Mouse (Mus musculus): Measurements from ENCODE around the gene Gm19402. TPM values are rescaled to one million over a fixed set of nuclear protein-coding genes. Genes with fewer than 3 reads are reported as not detected.
A peak's percentile ranks its signal among the peaks of the same experiment; 100 is the strongest.

Gene Gm19402
- polyA plus RNA-seq, 1 experiment from 2014 or later: not detected

GRCm38 (mm10) chr10:77697133-77697532 is 6.6 kb upstream of the Gm19402 start, which contains the start of gene Gm9508:
Gm9508 (minus strand) TSS chr10:77697233.
- no peak within 1 kb of the TSS for H3K27ac ChIP-seq
- ATAC-seq: no peak
- H3K36me3 ChIP-seq: no peaks in the 10 kb centered on the region
- no peaks in the 10 kb centered on the region for H3K4me1 ChIP-seq (replicated peaks)
- H3K27me3 ChIP-seq: no peaks in the 10 kb centered on the region
- WGBS: 40% methylated on average over 4 of the region's 4 CpGs
- no peaks in the 10 kb centered on the region for H3K9me3 ChIP-seq
- no peak within 1 kb of the TSS for H3K4me3 ChIP-seq (replicated peaks)
- H3K9ac ChIP-seq (replicated peaks): no peak within 1 kb of the TSS
- H3K4me2 ChIP-seq (replicated peaks): no peak within 1 kb of the TSS

DNA sequence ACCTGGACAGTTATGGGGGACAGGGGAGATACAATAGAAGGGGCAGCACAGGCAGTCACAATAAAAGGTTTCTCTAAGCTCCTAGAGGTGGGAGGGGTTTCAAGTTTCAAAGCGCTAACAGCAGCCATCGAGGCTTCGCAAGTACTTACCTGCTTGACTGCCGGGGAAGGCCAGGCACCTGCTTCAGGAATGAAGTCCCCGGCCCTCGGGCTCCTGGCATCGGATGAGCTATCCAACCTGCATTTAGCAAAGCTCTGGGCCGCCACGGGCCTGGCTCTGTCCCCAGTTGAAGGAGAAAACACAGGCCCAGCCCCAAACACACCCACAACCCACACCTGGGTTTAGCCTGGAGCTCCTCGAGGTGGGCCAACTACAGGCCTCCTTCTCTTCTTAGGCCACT is 3.5 kb downstream of the Gm19402 start:
- no peak overlapping the region for H3K4me2 ChIP-seq (replicated peaks)
- H3K27ac ChIP-seq: no peak overlapping the region
- H3K27me3 ChIP-seq: peaks cover 38% of the 10 kb centered on the region
- no peak overlapping the region for H3K4me3 ChIP-seq (replicated peaks)
- H3K4me1 ChIP-seq (replicated peaks): peaks cover 31% of the 10 kb centered on the region
- H3K9me3 ChIP-seq: no peaks in the 10 kb centered on the region
- no peak for ATAC-seq
- 33% methylated on average over 10 of the region's 10 CpGs for WGBS
- no peaks in the 10 kb centered on the region for H3K36me3 ChIP-seq
- H3K9ac ChIP-seq (replicated peaks): no peak overlapping the region

DNA sequence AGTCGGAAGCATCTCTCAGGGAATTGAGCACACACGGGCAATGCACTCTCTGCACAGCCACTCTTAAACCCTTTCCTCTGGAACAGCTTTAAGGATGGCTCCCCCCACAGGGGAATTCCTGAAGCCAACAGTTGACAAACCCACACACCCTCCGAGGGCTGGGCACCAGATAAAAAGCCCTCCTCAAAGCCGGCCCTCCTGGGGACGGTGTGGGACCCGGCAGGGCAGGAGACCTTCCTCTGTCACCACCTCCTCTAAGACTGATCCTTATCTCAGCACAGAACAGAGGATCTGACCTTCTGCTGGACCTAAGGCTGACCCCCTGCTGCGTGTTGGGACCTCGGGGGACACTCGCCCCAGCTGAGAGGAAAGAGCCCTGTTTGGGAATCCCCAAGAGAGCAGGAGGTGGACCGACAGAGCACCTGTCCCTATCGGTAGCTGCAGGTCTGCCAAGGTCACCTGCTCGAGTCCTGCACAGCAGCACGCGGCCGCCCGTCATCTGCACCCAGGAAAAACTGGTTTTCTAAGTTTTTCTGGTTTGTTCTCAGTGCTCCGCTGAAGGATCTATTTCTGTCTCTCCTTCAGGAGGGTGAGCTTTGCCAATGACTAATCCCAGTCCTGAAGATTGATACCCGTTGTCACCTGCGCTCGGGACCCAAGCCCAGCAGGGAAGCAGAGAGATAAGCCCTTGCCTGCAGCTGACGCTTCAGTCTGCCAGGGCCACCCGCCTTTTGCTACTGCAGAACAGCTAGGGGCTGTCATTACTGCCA is 4.5 kb downstream of the Gm19402 start, which contains the start of gene Tspear:
TSS of gene Tspear (plus strand) at position 675 of the 770 bp plus-strand sequence.
- peaks cover 31% of the 10 kb centered on the region for H3K4me1 ChIP-seq (replicated peaks)
- no peak within 1 kb of the TSS for H3K4me2 ChIP-seq (replicated peaks)
- WGBS: 6% methylated on average over 22 of the region's 22 CpGs
- no peak for ATAC-seq
- no peak within 1 kb of the TSS; the same call in 1 of the 2 replicates for H3K9ac ChIP-seq (replicated peaks)
- H3K27me3 ChIP-seq: peaks cover 38% of the 10 kb centered on the region
- H3K27ac ChIP-seq: no peak within 1 kb of the TSS
- no peak within 1 kb of the TSS for H3K4me3 ChIP-seq (replicated peaks)
- H3K36me3 ChIP-seq: no peaks in the 10 kb centered on the region
- H3K9me3 ChIP-seq: no peaks in the 10 kb centered on the region

DNA sequence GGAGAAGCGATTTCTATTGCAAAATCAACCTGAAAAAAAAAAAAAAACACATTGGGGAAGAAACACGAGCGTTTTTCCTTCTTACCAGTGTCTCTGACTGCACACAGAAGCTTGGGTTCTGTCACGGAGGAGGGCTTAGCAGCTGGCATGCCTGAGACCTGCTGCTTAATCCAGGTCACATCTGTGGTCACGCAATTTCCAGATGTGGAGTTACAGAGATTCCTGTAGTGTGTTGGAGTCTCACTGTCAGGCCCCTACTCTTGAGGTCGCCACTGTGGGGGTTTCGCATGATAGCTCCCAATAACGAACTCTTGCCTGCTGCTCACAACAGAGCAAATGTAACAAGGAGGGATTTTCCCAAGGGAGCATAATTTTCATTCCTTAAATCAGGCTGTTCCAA is 6.4 kb downstream of the Gm19402 start:
- Histone ChIP-seq H3K9me3 (no peaks in the 10 kb centered on the region), H3K4me3 (replicated peaks) (no peak overlapping the region), H3K36me3 (no peaks in the 10 kb centered on the region), H3K4me1 (replicated peaks) (peaks cover 23% of the 10 kb centered on the region), H3K4me2 (replicated peaks) (no peak overlapping the region), H3K27me3 (peaks cover 38% of the 10 kb centered on the region), H3K27ac (no peak overlapping the region), H3K9ac (replicated peaks) (no peak overlapping the region)
- 34% methylated on average over 8 of the region's 8 CpGs for WGBS
- ATAC-seq: no peak

GRCm38 (mm10) chr10:77682994-77683393 is 7.6 kb downstream of the Gm19402 start:
- Histone ChIP-seq H3K4me1 (replicated peaks) (peaks cover 25% of the 10 kb centered on the region), H3K4me3 (replicated peaks) (no peak overlapping the region), H3K9me3 (no peaks in the 10 kb centered on the region), H3K27me3 (peaks cover 43% of the 10 kb centered on the region), H3K4me2 (replicated peaks) (no peak overlapping the region), H3K9ac (replicated peaks) (no peak overlapping the region), H3K27ac (no peak overlapping the region), H3K36me3 (no peaks in the 10 kb centered on the region)
- 79% methylated on average over 7 of the region's 7 CpGs for WGBS
- no peak for ATAC-seq

DNA sequence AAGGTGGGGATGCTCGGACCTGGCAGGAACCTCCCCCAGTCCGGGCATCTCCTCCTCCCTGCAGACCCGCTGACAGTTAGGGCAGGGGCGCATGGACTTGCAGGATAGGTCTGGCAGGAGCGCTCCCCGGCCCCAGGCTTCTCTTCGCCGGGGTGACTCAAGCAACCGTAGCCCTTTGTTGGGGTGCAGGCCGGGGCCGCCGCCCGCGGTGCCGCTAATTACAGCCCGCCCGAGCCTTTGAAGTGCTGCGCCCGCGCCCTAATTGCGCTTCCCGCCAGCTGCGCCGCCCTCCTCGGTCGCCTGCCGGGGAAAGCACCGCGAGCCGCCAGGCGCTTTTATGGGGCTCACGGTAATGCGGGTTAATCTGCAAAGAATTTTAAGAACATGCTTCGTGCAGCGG is 13.0 kb downstream of the Gm19402 start:
- peak overlapping the region; percentile 67 for H3K4me2 ChIP-seq (replicated peaks)
- ATAC-seq: peak; percentile 72
- peak overlapping the region; percentile 23; the same call in 1 of the 2 replicates for H3K9ac ChIP-seq (replicated peaks)
- H3K36me3 ChIP-seq: no peaks in the 10 kb centered on the region
- no peak overlapping the region; the same call in 1 of the 2 replicates for H3K27ac ChIP-seq
- WGBS: under 1% methylated on average over 34 of the region's 35 CpGs
- H3K9me3 ChIP-seq: no peaks in the 10 kb centered on the region
- H3K4me3 ChIP-seq (replicated peaks): peak overlapping the region; percentile 35
- peaks cover 19% of the 10 kb centered on the region for H3K4me1 ChIP-seq (replicated peaks)
- H3K27me3 ChIP-seq: peaks cover 27% of the 10 kb centered on the region

GRCm38 (mm10) chr10:77673765-77674164 is 16.8 kb downstream of the Gm19402 start:
- ATAC-seq: no peak
- Histone ChIP-seq H3K27me3 (peaks cover 24% of the 10 kb centered on the region), H3K9ac (replicated peaks) (no peak overlapping the region), H3K4me1 (replicated peaks) (peaks cover 19% of the 10 kb centered on the region), H3K4me3 (replicated peaks) (no peak overlapping the region), H3K9me3 (no peaks in the 10 kb centered on the region), H3K27ac (no peak overlapping the region), H3K36me3 (no peaks in the 10 kb centered on the region), H3K4me2 (replicated peaks) (no peak overlapping the region)
- WGBS: 61% methylated on average over 13 of the region's 13 CpGs

GRCm38 (mm10) chr10:77671519-77671918 is 19.0 kb downstream of the Gm19402 start:
- peaks cover 3% of the 10 kb centered on the region; the same call in 1 of the 2 replicates for H3K27me3 ChIP-seq
- no peaks in the 10 kb centered on the region for H3K36me3 ChIP-seq
- ATAC-seq: no peak
- H3K27ac ChIP-seq: no peak overlapping the region
- 0 out of 2 replicates have a peak, but pooled peaks cover 4% of the 10 kb centered on the region for H3K4me1 ChIP-seq (replicated peaks)
- no peak overlapping the region for H3K9ac ChIP-seq (replicated peaks)
- 82% methylated on average over 4 of the region's 4 CpGs for WGBS
- no peaks in the 10 kb centered on the region for H3K9me3 ChIP-seq
- no peak overlapping the region for H3K4me2 ChIP-seq (replicated peaks)
- H3K4me3 ChIP-seq (replicated peaks): no peak overlapping the region

GRCm38 (mm10) chr10:77670710-77671109 is 19.8 kb downstream of the Gm19402 start:
- Histone ChIP-seq H3K27me3 (no peaks in the 10 kb centered on the region), H3K4me3 (replicated peaks) (no peak overlapping the region), H3K4me1 (replicated peaks) (0 out of 2 replicates have a peak, but pooled peaks cover 4% of the 10 kb centered on the region), H3K9me3 (no peaks in the 10 kb centered on the region), H3K36me3 (no peaks in the 10 kb centered on the region), H3K4me2 (replicated peaks) (no peak overlapping the region), H3K27ac (no peak overlapping the region), H3K9ac (replicated peaks) (no peak overlapping the region)
- ATAC-seq: no peak
- WGBS: 81% methylated on average over 4 of the region's 4 CpGs

DNA sequence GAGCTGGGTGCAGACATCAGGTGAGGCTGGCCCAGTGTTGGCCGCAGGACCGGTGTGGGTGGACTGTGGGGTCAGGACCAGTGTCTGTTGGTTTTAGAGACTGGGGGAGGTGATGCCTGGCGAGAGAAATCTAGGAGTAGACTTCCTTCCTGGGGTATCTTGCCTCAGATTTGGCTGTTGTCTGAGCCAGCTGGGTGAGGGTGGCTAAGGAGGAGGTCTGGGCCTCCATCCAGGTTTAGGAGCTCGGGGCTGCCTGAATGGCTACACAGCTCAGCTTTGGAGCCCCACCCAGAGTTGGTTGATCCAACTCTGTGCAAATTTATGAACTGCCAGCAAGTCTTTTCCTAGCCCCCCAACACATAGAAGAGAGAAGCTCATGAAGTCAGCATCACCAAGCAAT is 23.2 kb downstream of the Gm19402 start:
- Histone ChIP-seq H3K36me3 (no peaks in the 10 kb centered on the region), H3K9ac (replicated peaks) (no peak overlapping the region), H3K4me1 (replicated peaks) (no peaks in the 10 kb centered on the region), H3K4me2 (replicated peaks) (no peak overlapping the region), H3K4me3 (replicated peaks) (no peak overlapping the region), H3K9me3 (no peaks in the 10 kb centered on the region), H3K27ac (no peak overlapping the region), H3K27me3 (no peaks in the 10 kb centered on the region)
- no peak for ATAC-seq
- 90% methylated on average over 4 of the region's 4 CpGs for WGBS

DNA sequence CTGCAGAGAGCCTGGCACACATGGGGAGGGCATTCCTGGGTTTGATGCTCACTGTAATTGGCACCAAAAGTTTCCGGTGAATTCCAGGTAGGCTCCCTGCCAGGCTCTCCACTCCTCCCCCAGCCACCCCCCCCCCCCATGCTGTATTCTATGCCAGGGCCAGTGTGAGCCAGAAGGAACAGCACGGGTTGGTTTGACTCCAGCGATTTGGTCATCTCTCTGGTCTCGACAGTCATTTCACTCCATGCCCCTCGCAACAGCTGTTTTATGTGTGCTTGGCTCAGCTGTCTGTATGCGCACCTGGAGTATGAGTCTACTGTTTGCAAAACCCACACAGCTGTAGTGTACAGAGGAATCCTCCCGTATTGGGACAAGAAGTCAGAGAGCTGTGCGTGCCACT is 24.2 kb downstream of the Gm19402 start:
- no peak overlapping the region for H3K9ac ChIP-seq (replicated peaks)
- 88% methylated on average over 8 of the region's 8 CpGs for WGBS

GRCm38 (mm10) chr10:77663949-77664665 is 26.4 kb downstream of the Gm19402 start:
- ATAC-seq: peak; percentile 27; the same call in 1 of the 2 replicates
- H3K27me3 ChIP-seq: no peaks in the 10 kb centered on the region
- no peak overlapping the region for H3K9ac ChIP-seq (replicated peaks)
- no peaks in the 10 kb centered on the region for H3K36me3 ChIP-seq
- H3K4me1 ChIP-seq (replicated peaks): no peaks in the 10 kb centered on the region
- 65% methylated on average over 43 of the region's 43 CpGs for WGBS
- H3K27ac ChIP-seq: no peak overlapping the region
- no peak overlapping the region for H3K4me3 ChIP-seq (replicated peaks)
- no peak overlapping the region for H3K4me2 ChIP-seq (replicated peaks)
- peaks cover 3% of the 10 kb centered on the region; the same call in 1 of the 2 replicates for H3K9me3 ChIP-seq

More for the DNA sequence above, 24.2 kb downstream of the Gm19402 start:
- Histone ChIP-seq H3K27ac (no peak overlapping the region), H3K9me3 (no peaks in the 10 kb centered on the region), H3K4me3 (replicated peaks) (no peak overlapping the region), H3K4me2 (replicated peaks) (no peak overlapping the region), H3K36me3 (no peaks in the 10 kb centered on the region), H3K27me3 (no peaks in the 10 kb centered on the region), H3K4me1 (replicated peaks) (no peaks in the 10 kb centered on the region)
- no peak for ATAC-seq
